Mouse (Mus musculus): ENCODE results near the gene Pdk2. TPM values are rescaled to one million over a fixed set of nuclear protein-coding genes. Genes with fewer than 3 reads are reported as not detected.
A peak's percentile ranks its signal among the peaks of the same experiment; 100 is the strongest.

Gene Pdk2
- total RNA-seq, 2 experiments from 2014 or later, result 345 to 347 TPM

- DNase-seq, result no peak
These were observed 54.7 kb downstream of the Pdk2 start for GRCm38 (mm10) chr11:94986435-94986834.

- no peak for DNase-seq
These were observed 55.3 kb downstream of the Pdk2 start for GRCm38 (mm10) chr11:94985822-94986221.

- no peak for DNase-seq
These were observed 56.0 kb downstream of the Pdk2 start for GRCm38 (mm10) chr11:94985140-94985539.

GRCm38 (mm10) chr11:94979462-94980179 is 61.5 kb downstream of the Pdk2 start:
- DNase-seq, result no peak

- peak; percentile 96 for DNase-seq
These were observed 62.2 kb downstream of the Pdk2 start for GRCm38 (mm10) chr11:94978947-94979346.

- DNase-seq, result no peak
These were observed 62.8 kb downstream of the Pdk2 start for GRCm38 (mm10) chr11:94978178-94978915.

Other genes with a start within 250 kb of the Pdk2 start
- gene Col1a1, start 105.1 kb downstream of the Pdk2 start, total RNA-seq (2021), result 1,000 to 10,000 TPM; 5,070 to 7,999 TPM
- gene Hils1, start 73.8 kb downstream of the Pdk2 start, total RNA-seq (2021), result not detected
- 100 to 1,000 TPM; 185 to 194 TPM for gene Sgca, start 65.0 kb downstream of the Pdk2 start, total RNA-seq (2021)
- gene Ppp1r9b, start 50.3 kb downstream of the Pdk2 start, total RNA-seq (2021), result 10 to 100 TPM; 46.8 to 54.9 TPM
- gene Samd14, start 31.5 kb downstream of the Pdk2 start, total RNA-seq (2021), result 1 to 10 TPM; 3.5 to 6.1 TPM
- 1 to 10 TPM; 3.4 to 4.6 TPM for gene Itga3, start 35.4 kb upstream of the Pdk2 start, total RNA-seq (2021)
- 1 to 10 TPM in 1 of 2 experiments, not detected in 1; 2.7 TPM for gene Dlx3, start 78.8 kb upstream of the Pdk2 start, total RNA-seq (2021)
- gene Dlx4, start 104.9 kb upstream of the Pdk2 start, total RNA-seq (2021), result under 1 TPM in 1 of 2 experiments, not detected in 1; 0.32 TPM
- not detected for gene Tac4, start 220.2 kb upstream of the Pdk2 start, total RNA-seq (2021)

Data from gastrocnemius, postnatal 10 days (tissue).